ENCODE assay signal across 27 mouse cellular contexts in the genomic region with DNA sequence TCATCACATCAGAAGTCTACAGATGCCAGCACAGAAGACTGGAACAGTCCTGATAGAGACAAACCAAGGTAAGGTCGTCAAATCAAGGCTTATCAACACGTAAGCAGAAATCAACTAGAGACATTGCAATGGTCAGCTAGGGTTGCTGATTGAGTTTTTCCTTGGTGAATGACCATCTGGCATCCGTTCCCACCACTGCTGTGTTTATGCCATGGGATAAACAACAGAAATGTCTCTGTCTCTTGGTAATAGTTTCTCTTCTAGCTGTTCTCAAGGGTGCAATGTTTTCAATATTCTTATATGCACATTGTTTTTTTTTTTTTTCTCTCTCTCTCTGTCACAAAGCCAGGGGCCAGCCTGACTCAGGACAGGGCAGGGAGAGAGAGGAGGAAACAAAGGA.
"Had no signal": no experiment of that assay in that cellular context is flagged by ENCODE, and none has a peak within 500 bp of the region (broad histone marks: within the 10 kb centered on the region; RNA-seq: fewer than 3 reads in every experiment).

No protein-coding gene starts in this region.

- H3K4me1 ChIP-seq: liver, embryonic 12.5 days; liver, embryonic 13.5 days; liver, embryonic 15.5 days; megakaryocyte, embryonic 14.5 days; midbrain, embryonic 10.5 days; midbrain, embryonic 12.5 days had no signal

- H3K4me3 ChIP-seq: left cerebral cortex, adult 2 months; limb, embryonic 10.5 days; limb, embryonic 12.5 days; limb, embryonic 13.5 days; limb, embryonic 15.5 days; liver, embryonic 12.5 days; liver, embryonic 13.5 days; liver, embryonic 15.5 days; lung, embryonic 15.5 days; megakaryocyte, embryonic 14.5 days; midbrain, embryonic 10.5 days; midbrain, embryonic 12.5 days; midbrain, embryonic 13.5 days; midbrain, embryonic 15.5 days; myocyte; neural tube, embryonic 12.5 days; neural tube, embryonic 13.5 days had no signal

- H3K4me2 ChIP-seq: limb, embryonic 12.5 days; limb, embryonic 13.5 days; limb, embryonic 15.5 days; liver, embryonic 11.5 days; liver, embryonic 12.5 days; liver, embryonic 13.5 days; liver, embryonic 15.5 days; lung, embryonic 15.5 days; midbrain, embryonic 11.5 days; midbrain, embryonic 12.5 days; midbrain, embryonic 13.5 days; midbrain, embryonic 15.5 days; neural tube, embryonic 12.5 days; neural tube, embryonic 13.5 days had no signal

- H3K27ac ChIP-seq: left cerebral cortex, adult 2 months; limb, embryonic 10.5 days; limb, embryonic 12.5 days; limb, embryonic 13.5 days; limb, embryonic 15.5 days; liver, embryonic 12.5 days; liver, embryonic 13.5 days; liver, embryonic 14.5 days; liver, embryonic 15.5 days; lung, embryonic 15.5 days; macrophage; midbrain, embryonic 10.5 days; midbrain, embryonic 12.5 days; midbrain, embryonic 13.5 days; midbrain, embryonic 15.5 days; neural tube, embryonic 12.5 days; neural tube, embryonic 13.5 days had no signal

- H3K9me3 ChIP-seq: limb, embryonic 10.5 days; limb, embryonic 12.5 days; limb, embryonic 13.5 days; limb, embryonic 15.5 days; liver, embryonic 12.5 days; liver, embryonic 13.5 days; liver, embryonic 15.5 days; lung, embryonic 15.5 days; megakaryocyte, embryonic 14.5 days; midbrain, embryonic 10.5 days; midbrain, embryonic 12.5 days; midbrain, embryonic 13.5 days; midbrain, embryonic 15.5 days; neural tube, embryonic 12.5 days; neural tube, embryonic 13.5 days had no signal

- H3K9ac ChIP-seq: limb, embryonic 12.5 days; limb, embryonic 13.5 days; limb, embryonic 15.5 days; liver, embryonic 12.5 days; liver, embryonic 13.5 days; liver, embryonic 14.5 days; liver, embryonic 15.5 days; liver, postnatal 0 days; lung, embryonic 15.5 days; midbrain, embryonic 12.5 days; midbrain, embryonic 13.5 days; midbrain, embryonic 15.5 days; neural tube, embryonic 12.5 days; neural tube, embryonic 13.5 days had no signal

- DNase-seq: layer of hippocampus, postnatal 36 days; left cerebral cortex, postnatal 4 days; liver; liver, embryonic 13.5 days; liver, postnatal 0 days; midbrain, embryonic 14.5 days had no signal

- H3K27me3 ChIP-seq: limb, embryonic 12.5 days; limb, embryonic 13.5 days; limb, embryonic 15.5 days; liver, embryonic 12.5 days; liver, embryonic 13.5 days; liver, embryonic 15.5 days; lung, embryonic 15.5 days; midbrain, embryonic 12.5 days; midbrain, embryonic 13.5 days; midbrain, embryonic 15.5 days; neural tube, embryonic 12.5 days; neural tube, embryonic 13.5 days had no signal

- H3K36me3 ChIP-seq: limb, embryonic 10.5 days; limb, embryonic 12.5 days; limb, embryonic 13.5 days; limb, embryonic 15.5 days; liver, embryonic 12.5 days; liver, embryonic 13.5 days; liver, embryonic 15.5 days; lung, embryonic 15.5 days; midbrain, embryonic 10.5 days; midbrain, embryonic 12.5 days; midbrain, embryonic 13.5 days; midbrain, embryonic 15.5 days; neural tube, embryonic 12.5 days; neural tube, embryonic 13.5 days had no signal

- ATAC-seq: liver, embryonic 12.5 days; liver, postnatal 0 days; midbrain, embryonic 13.5 days; midbrain, embryonic 15.5 days; midbrain, embryonic 16.5 days had no signal
